Mouse (Mus musculus): ENCODE measurements around the gene Pla2g6.

DNA sequence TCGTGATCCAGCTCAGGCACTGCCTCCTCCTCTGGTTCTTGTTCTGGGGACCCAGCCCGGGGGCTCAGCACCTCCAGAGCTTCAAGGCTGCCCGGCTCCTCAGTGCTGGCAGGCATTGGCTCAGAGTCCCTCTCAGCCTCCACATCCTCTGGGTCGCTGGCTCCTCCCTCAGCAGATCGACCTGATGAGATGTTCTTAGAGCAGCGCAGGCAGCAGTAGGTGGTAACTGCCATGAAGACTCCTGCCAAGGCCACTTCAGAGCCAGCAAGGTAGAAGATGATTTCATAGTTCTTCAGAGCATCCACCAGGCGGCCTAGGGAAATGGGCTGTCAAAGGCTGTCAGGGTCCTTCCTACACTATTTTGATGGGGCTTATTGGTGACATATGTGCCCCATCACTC, 77.0 kb downstream of the Pla2g6 start:
- TF ChIP-seq CTCF (IDR thresholded peaks at IDR 0.05; ENCODE audit: low read depth, low read length) (no peak), EP300 (IDR thresholded peaks at IDR 0.05; ENCODE audit: insufficient read depth, low read depth, low read length) (no peak)

All from ES-Bruce4 (cell line).